In genomic region chr4:140835682-140836081, GRCm38 (mm10) we compare ENCODE assay signal across 8 mouse cellular contexts. TPM values are rescaled to one million over a fixed set of nuclear protein-coding genes. Genes with fewer than 3 reads are reported as not detected.
DNase-seq lines count a peak whose midpoint lies in the region; ATAC-seq and TF ChIP-seq lines count a peak whose summit lies in the region.

No protein-coding gene starts in this region.

- no peaks in the 10 kb centered on the region for H3K36me3 ChIP-seq in heart, embryonic 15.5 days
- no peaks in the 10 kb centered on the region for H3K36me3 ChIP-seq in forebrain, postnatal 0 days (ENCODE audit: insufficient read depth)
- H3K36me3 ChIP-seq in liver, embryonic 11.5 days (ENCODE audit: control insufficient read depth, insufficient read depth, low read length) = no peaks in the 10 kb centered on the region
- no peaks in the 10 kb centered on the region for H3K36me3 ChIP-seq in neural tube, embryonic 12.5 days

- no peaks in the 10 kb centered on the region for H3K9me3 ChIP-seq in heart, embryonic 15.5 days (replicated peaks)
- H3K9me3 ChIP-seq in forebrain, postnatal 0 days (ENCODE audit: low read length) = no peaks in the 10 kb centered on the region
- H3K9me3 ChIP-seq in liver, embryonic 11.5 days (ENCODE audit: control insufficient read depth, low read length) = no peaks in the 10 kb centered on the region
- no peaks in the 10 kb centered on the region for H3K9me3 ChIP-seq in neural tube, embryonic 12.5 days

- peaks cover 17% of the 10 kb centered on the region for H3K4me1 ChIP-seq in heart, embryonic 15.5 days (replicated peaks)
- H3K4me1 ChIP-seq in forebrain, postnatal 0 days (ENCODE audit: insufficient read depth) = no peaks in the 10 kb centered on the region
- no peaks in the 10 kb centered on the region; the same call in 1 of the 2 replicates for H3K4me1 ChIP-seq in liver, embryonic 11.5 days (replicated peaks; ENCODE audit: control insufficient read depth, insufficient read depth, low read length)
- peaks cover 45% of the 10 kb centered on the region for H3K4me1 ChIP-seq in neural tube, embryonic 12.5 days

- DNase-seq in heart, postnatal 14 days = no peak
- DNase-seq in adrenal gland, adult 8-10 months = peak; percentile 50
- DNase-seq in forebrain, postnatal 0 days = peak; percentile 52
- peak; percentile 61 for DNase-seq in liver, embryonic 11.5 days (ENCODE audit: low spot score)
- no peak for DNase-seq in layer of hippocampus, postnatal 36 days
- no peak for DNase-seq in urinary bladder, adult 2 months (ENCODE audit: low spot score)

- ATAC-seq in heart, embryonic 15.5 days (replicated peaks; ENCODE audit: insufficient number of reproducible peaks, insufficient read depth, low FRiP score, low read depth) = 0 out of 2 replicates have a peak, but pooled peaks have one; percentile 31
- peak; percentile 51; the same call in 1 of the 2 replicates for ATAC-seq in forebrain, postnatal 0 days
- ATAC-seq in liver, embryonic 11.5 days (replicated peaks; ENCODE audit: low FRiP score) = peak; percentile 71; the same call in 1 of the 2 replicates
- peak; percentile 45; the same call in 1 of the 2 replicates for ATAC-seq in neural tube, embryonic 12.5 days (ENCODE audit: low FRiP score, low read depth)

- H3K4me3 ChIP-seq in heart, embryonic 15.5 days = no peak overlapping the region
- no peak overlapping the region for H3K4me3 ChIP-seq in forebrain, postnatal 0 days (ENCODE audit: low read depth, low read length)
- H3K4me3 ChIP-seq in liver, embryonic 11.5 days (ENCODE audit: low read depth, low read length) = no peak overlapping the region
- no peak overlapping the region for H3K4me3 ChIP-seq in neural tube, embryonic 12.5 days

- intact Hi-C loops in heart, postnatal 14 days (cut with DNase I) = no loop called here

- TF ChIP-seq CTCF in forebrain, postnatal 0 days (IDR thresholded peaks at IDR 0.05; ENCODE audit: low read depth) = no peak

- no peak overlapping the region for H3K4me2 ChIP-seq in heart, embryonic 15.5 days
- no peak overlapping the region for H3K4me2 ChIP-seq in forebrain, postnatal 0 days (ENCODE audit: low read depth)
- H3K4me2 ChIP-seq in liver, embryonic 11.5 days = no peak overlapping the region
- peak overlapping the region; percentile 35 for H3K4me2 ChIP-seq in neural tube, embryonic 12.5 days (replicated peaks)

- H3K9ac ChIP-seq in heart, embryonic 15.5 days = no peak overlapping the region
- H3K9ac ChIP-seq in forebrain, postnatal 0 days = no peak overlapping the region
- no peak overlapping the region for H3K9ac ChIP-seq in liver, embryonic 11.5 days (ENCODE audit: low read depth, low read length)
- H3K9ac ChIP-seq in neural tube, embryonic 12.5 days = no peak overlapping the region

- peaks cover 30% of the 10 kb centered on the region for H3K27me3 ChIP-seq in heart, embryonic 15.5 days
- H3K27me3 ChIP-seq in forebrain, postnatal 0 days (ENCODE audit: insufficient read depth, low read length) = no peaks in the 10 kb centered on the region
- peaks cover 15% of the 10 kb centered on the region for H3K27me3 ChIP-seq in liver, embryonic 11.5 days (replicated peaks; ENCODE audit: control insufficient read depth, insufficient read depth, low read length)
- H3K27me3 ChIP-seq in neural tube, embryonic 12.5 days (replicated peaks) = peaks cover 8% of the 10 kb centered on the region; the same call in 1 of the 2 replicates

- H3K27ac ChIP-seq in heart, embryonic 15.5 days = no peak overlapping the region
- no peak overlapping the region for H3K27ac ChIP-seq in forebrain, postnatal 0 days (ENCODE audit: low read depth, low read length)
- no peak overlapping the region for H3K27ac ChIP-seq in liver, embryonic 11.5 days (ENCODE audit: low read depth, low read length)
- H3K27ac ChIP-seq in neural tube, embryonic 12.5 days = no peak overlapping the region

- 16% methylated on average over 10 of the region's 10 CpGs for WGBS in heart, embryonic 15.5 days
- 4% methylated on average over 10 of the region's 10 CpGs for WGBS in forebrain, postnatal 0 days
- WGBS in liver, embryonic 11.5 days = 10% methylated on average over 10 of the region's 10 CpGs
- WGBS in neural tube, embryonic 12.5 days = 1% methylated on average over 10 of the region's 10 CpGs

RNA-seq across cellular contexts. Expression of gene Padi1, which starts 9.9 kb away (rescaled TPM):
- polyA plus RNA-seq in heart, embryonic 15.5 days (2015; fragmentation: Nextera tagmentation; extraction: Ambion mirVana) = 0.05 and 0.08 TPM in 2 replicates
- total RNA-seq in heart, postnatal 14 days (2021) = not detected
- not detected for total RNA-seq in adrenal gland, adult 8-10 months (2022)
- 0.08 and 0.10 TPM in 2 replicates for total RNA-seq in forebrain, postnatal 0 days (2014; rRNA removed)
- polyA plus RNA-seq in forebrain, postnatal 0 days (2015; fragmentation: Nextera tagmentation; extraction: Ambion mirVana) = 0.06 and 0.08 TPM in 2 replicates
- 0.06 and 0.11 TPM in 2 replicates for polyA plus RNA-seq in liver, embryonic 11.5 days (2014; fragmentation: Nextera tagmentation; extraction: Ambion mirVana)
- 0.19 and 0.38 TPM in 2 replicates for polyA plus RNA-seq in neural tube, embryonic 12.5 days (2016; fragmentation: Nextera tagmentation; extraction: Ambion mirVana)
- total RNA-seq in layer of hippocampus, postnatal 36 days (2021) = not detected
- polyA plus RNA-seq in urinary bladder, adult 2 months (2012; rRNA removed) = 1.0 and 1.2 TPM in 2 replicates

RNA-seq across cellular contexts. Expression of gene Padi3, which starts 25.2 kb away (rescaled TPM):
- polyA plus RNA-seq in heart, embryonic 15.5 days (2015; fragmentation: Nextera tagmentation; extraction: Ambion mirVana) = 0.14 and 0.34 TPM in 2 replicates
- under 1 TPM; 0.07 to 0.17 TPM for total RNA-seq in heart, postnatal 14 days (2021)
- total RNA-seq in adrenal gland, adult 8-10 months (2022) = not detected
- not detected in 2 replicates for total RNA-seq in forebrain, postnatal 0 days (2014; rRNA removed)
- 0.06 TPM in 1 of 2 replicates, not detected in the other for polyA plus RNA-seq in forebrain, postnatal 0 days (2015; fragmentation: Nextera tagmentation; extraction: Ambion mirVana)
- 0.56 and 0.96 TPM in 2 replicates for polyA plus RNA-seq in liver, embryonic 11.5 days (2014; fragmentation: Nextera tagmentation; extraction: Ambion mirVana)
- polyA plus RNA-seq in neural tube, embryonic 12.5 days (2016; fragmentation: Nextera tagmentation; extraction: Ambion mirVana) = not detected in 2 replicates
- total RNA-seq in layer of hippocampus, postnatal 36 days (2021) = not detected
- 0.30 and 0.32 TPM in 2 replicates for polyA plus RNA-seq in urinary bladder, adult 2 months (2012; rRNA removed)

Comparison
In these comparisons a context has a peak if more than half of its experiments do, and no peak if none do; other contexts are left out.
1. DNase-seq: peak in adrenal gland, adult 8-10 months (single experiment), forebrain, postnatal 0 days (single experiment) and liver, embryonic 11.5 days (single experiment); none in heart, postnatal 14 days (0 of 2), layer of hippocampus, postnatal 36 days (0 of 2) and urinary bladder, adult 2 months (single experiment).
2. Peak in every context shown above with its lines, with median percentiles within 50 percentile points of each other: ATAC-seq.